8 mouse cellular contexts compared by ENCODE assay signal in genomic region chr6:52221993-52222685, GRCm38 (mm10). TPM values are rescaled to one million over a fixed set of nuclear protein-coding genes. Genes with fewer than 3 reads are reported as not detected.
DNase-seq lines count a peak whose midpoint lies in the region; ATAC-seq lines count a peak whose summit lies in the region.

No protein-coding gene starts in this region.

- WGBS in kidney, embryonic 16.5 days = 5% methylated on average over 21 of the region's 21 CpGs
- 4% methylated on average over 21 of the region's 21 CpGs for WGBS in embryonic facial prominence, embryonic 10.5 days
- 6% methylated on average over 21 of the region's 21 CpGs for WGBS in midbrain, embryonic 16.5 days

- no peaks in the 10 kb centered on the region for H3K9me3 ChIP-seq in kidney, embryonic 16.5 days (ENCODE audit: low read length)
- no peaks in the 10 kb centered on the region for H3K9me3 ChIP-seq in embryonic facial prominence, embryonic 10.5 days
- H3K9me3 ChIP-seq in midbrain, embryonic 16.5 days (replicated peaks; ENCODE audit: control insufficient read depth, low read length, poor library complexity, severe bottlenecking) = no peaks in the 10 kb centered on the region

- ATAC-seq in kidney, embryonic 16.5 days (ENCODE audit: low FRiP score, low TSS enrichment) = peak; percentile 32
- peak; percentile 19; the same call in 1 of the 2 replicates for ATAC-seq in midbrain, embryonic 16.5 days

- DNase-seq in kidney, adult 9 months = no peak
- DNase-seq in embryonic facial prominence, embryonic 10.5 days (ENCODE audit: low spot score) = no peak
- peak; percentile 19 for DNase-seq in induced T-regulatory cell, adult 2 months (ENCODE audit: low read depth)
- DNase-seq in adrenal gland, postnatal 36 days = no peak
- DNase-seq in left cerebral cortex, adult 11 months (ENCODE audit: low spot score) = no peak
- DNase-seq in frontal cortex, postnatal 14 days (ENCODE audit: low spot score in 2 of 2) = no peak

- peak overlapping the region; percentile 81 for H3K4me2 ChIP-seq in kidney, embryonic 16.5 days (replicated peaks; ENCODE audit: low read depth, low read length)
- peak overlapping the region; percentile 67 for H3K4me2 ChIP-seq in midbrain, embryonic 16.5 days (ENCODE audit: low read length)

- H3K27ac ChIP-seq in kidney, embryonic 16.5 days (ENCODE audit: low read length) = peak overlapping the region; percentile 97
- H3K27ac ChIP-seq in embryonic facial prominence, embryonic 10.5 days (replicated peaks) = no peak overlapping the region
- H3K27ac ChIP-seq in midbrain, embryonic 16.5 days (ENCODE audit: low read length) = no peak overlapping the region

- peak overlapping the region; percentile 63 for H3K4me3 ChIP-seq in kidney, embryonic 16.5 days (ENCODE audit: low read length)
- H3K4me3 ChIP-seq in embryonic facial prominence, embryonic 10.5 days = peak overlapping the region; percentile 57
- peak overlapping the region; percentile 42; the same call in 1 of the 2 replicates for H3K4me3 ChIP-seq in midbrain, embryonic 16.5 days (ENCODE audit: low read depth, low read length)

- H3K9ac ChIP-seq in kidney, embryonic 16.5 days (replicated peaks; ENCODE audit: low read length) = peak overlapping the region; percentile 85
- no peak overlapping the region for H3K9ac ChIP-seq in midbrain, embryonic 16.5 days (ENCODE audit: low read depth, low read length)

- H3K4me1 ChIP-seq in kidney, embryonic 16.5 days (ENCODE audit: insufficient read depth, low read length) = peaks cover 34% of the 10 kb centered on the region
- H3K4me1 ChIP-seq in embryonic facial prominence, embryonic 10.5 days = peaks cover 20% of the 10 kb centered on the region
- peaks cover 3% of the 10 kb centered on the region; the same call in 1 of the 2 replicates for H3K4me1 ChIP-seq in midbrain, embryonic 16.5 days (ENCODE audit: control insufficient read depth, insufficient read depth, low read length)

- H3K36me3 ChIP-seq in kidney, embryonic 16.5 days (ENCODE audit: insufficient read depth, low read length) = 0 out of 2 replicates have a peak, but pooled peaks cover 7% of the 10 kb centered on the region
- H3K36me3 ChIP-seq in embryonic facial prominence, embryonic 10.5 days (replicated peaks) = no peaks in the 10 kb centered on the region
- H3K36me3 ChIP-seq in midbrain, embryonic 16.5 days (ENCODE audit: control insufficient read depth, insufficient read depth, low read length) = no peaks in the 10 kb centered on the region

- H3K27me3 ChIP-seq in kidney, embryonic 16.5 days (ENCODE audit: insufficient read depth, low read length) = no peaks in the 10 kb centered on the region
- peaks cover 100% of the 10 kb centered on the region for H3K27me3 ChIP-seq in embryonic facial prominence, embryonic 10.5 days (replicated peaks; ENCODE audit: low read depth, poor library complexity, severe bottlenecking)
- H3K27me3 ChIP-seq in midbrain, embryonic 16.5 days (ENCODE audit: control insufficient read depth, insufficient read depth, low read depth, low read length) = peaks cover 91% of the 10 kb centered on the region

RNA-seq across cellular contexts. Expression of gene Hoxa7, which starts 0.5 kb away (rescaled TPM):
- 25.7 and 27.5 TPM in 2 replicates for polyA plus RNA-seq in kidney, embryonic 16.5 days (2015; fragmentation: Nextera tagmentation; extraction: Ambion mirVana)
- polyA plus RNA-seq in embryonic facial prominence, embryonic 10.5 days (2016; fragmentation: Nextera tagmentation; extraction: Ambion mirVana) = 0.15 TPM in 1 of 2 replicates, not detected in the other
- not detected in 2 replicates for polyA plus RNA-seq in midbrain, embryonic 16.5 days (2015; fragmentation: Nextera tagmentation; extraction: Ambion mirVana)
- 10 to 100 TPM; 19.1 to 20.1 TPM for total RNA-seq in adrenal gland, postnatal 36 days (2021)

RNA-seq across cellular contexts. Expression of gene Hoxa9, which starts 8.8 kb away (rescaled TPM):
- 56.6 and 56.8 TPM in 2 replicates for polyA plus RNA-seq in kidney, embryonic 16.5 days (2015; fragmentation: Nextera tagmentation; extraction: Ambion mirVana)
- not detected in 2 replicates for polyA plus RNA-seq in embryonic facial prominence, embryonic 10.5 days (2016; fragmentation: Nextera tagmentation; extraction: Ambion mirVana)
- polyA plus RNA-seq in midbrain, embryonic 16.5 days (2015; fragmentation: Nextera tagmentation; extraction: Ambion mirVana) = not detected in 2 replicates
- 1 to 10 TPM in 1 of 2 experiments, under 1 TPM in 1; 0.56 to 1.3 TPM for total RNA-seq in adrenal gland, postnatal 36 days (2021)

RNA-seq across cellular contexts. Expression of gene Gm28308, which starts 9.0 kb away (rescaled TPM):
- not detected in 2 replicates for polyA plus RNA-seq in kidney, embryonic 16.5 days (2015; fragmentation: Nextera tagmentation; extraction: Ambion mirVana)
- not detected in 2 replicates for polyA plus RNA-seq in embryonic facial prominence, embryonic 10.5 days (2016; fragmentation: Nextera tagmentation; extraction: Ambion mirVana)
- not detected in 2 replicates for polyA plus RNA-seq in midbrain, embryonic 16.5 days (2015; fragmentation: Nextera tagmentation; extraction: Ambion mirVana)
- 1 to 10 TPM; 1.5 to 2.8 TPM for total RNA-seq in adrenal gland, postnatal 36 days (2021)

RNA-seq across cellular contexts. Expression of gene Hoxa3, which starts 9.0 kb away (rescaled TPM):
- polyA plus RNA-seq in kidney, embryonic 16.5 days (2015; fragmentation: Nextera tagmentation; extraction: Ambion mirVana) = 8.2 and 10.8 TPM in 2 replicates
- 0.66 and 2.2 TPM in 2 replicates for polyA plus RNA-seq in embryonic facial prominence, embryonic 10.5 days (2016; fragmentation: Nextera tagmentation; extraction: Ambion mirVana)
- not detected in 2 replicates for polyA plus RNA-seq in midbrain, embryonic 16.5 days (2015; fragmentation: Nextera tagmentation; extraction: Ambion mirVana)
- total RNA-seq in adrenal gland, postnatal 36 days (2021) = 1 to 10 TPM; 3.7 TPM

RNA-seq across cellular contexts. Expression of gene Hoxa6, which starts 13.6 kb away (rescaled TPM):
- polyA plus RNA-seq in kidney, embryonic 16.5 days (2015; fragmentation: Nextera tagmentation; extraction: Ambion mirVana) = 2.9 and 3.8 TPM in 2 replicates
- polyA plus RNA-seq in embryonic facial prominence, embryonic 10.5 days (2016; fragmentation: Nextera tagmentation; extraction: Ambion mirVana) = not detected in 2 replicates
- not detected in 2 replicates for polyA plus RNA-seq in midbrain, embryonic 16.5 days (2015; fragmentation: Nextera tagmentation; extraction: Ambion mirVana)
- 1 to 10 TPM; 2.5 to 4.6 TPM for total RNA-seq in adrenal gland, postnatal 36 days (2021)

Comparison
In these comparisons a context has a peak if more than half of its experiments do, and no peak if none do; other contexts are left out.
1. RNA of gene Hoxa7, which starts 0.5 kb away (polyA plus RNA-seq): 25.7 to 27.5 TPM in kidney, embryonic 16.5 days; 0.15 TPM in embryonic facial prominence, embryonic 10.5 days and not detected in midbrain, embryonic 16.5 days; every median in the first group is over 10 times any median in the second.
2. RNA of gene Hoxa9, which starts 8.8 kb away (polyA plus RNA-seq): 56.6 to 56.8 TPM in kidney, embryonic 16.5 days; not detected in embryonic facial prominence, embryonic 10.5 days and not detected in midbrain, embryonic 16.5 days; every median in the first group is over 10 times any median in the second.
3. Peak in every context shown above with its lines, with median percentiles within 50 percentile points of each other: H3K4me3 ChIP-seq.